Mouse (Mus musculus): ENCODE data around the gene Foxo4. TPM values are rescaled to one million over a fixed set of nuclear protein-coding genes. Genes with fewer than 3 reads are reported as not detected.

Foxo4 gene
- polyA plus RNA-seq, 1 experiment from 2014 or later: 2.9 TPM

- peaks cover 4% of the 10 kb centered on the region for H3K36me3 ChIP-seq (ENCODE audit: insufficient read depth, low read length)
- H3K4me1 ChIP-seq (ENCODE audit: insufficient read depth, low read depth, low read length): no peaks in the 10 kb centered on the region
- no peak overlapping the region for H3K9ac ChIP-seq (replicated peaks; ENCODE audit: low read depth)
- H3K4me2 ChIP-seq (replicated peaks; ENCODE audit: low read depth, low read length): no peak overlapping the region
- 82% methylated on average over 7 of the region's 7 CpGs for WGBS
- TF ChIP-seq CTCF (IDR thresholded peaks at IDR 0.05): no peak
- TF ChIP-seq EP300 (IDR thresholded peaks at IDR 0.05): no peak
- no peak overlapping the region for H3K4me3 ChIP-seq (ENCODE audit: low read depth, low read length)
- ATAC-seq (no peak), DNase-seq (ENCODE audit: low spot score) (no peak)
- no peaks in the 10 kb centered on the region for H3K9me3 ChIP-seq (ENCODE audit: low read length)
- no peaks in the 10 kb centered on the region for H3K27me3 ChIP-seq (replicated peaks; ENCODE audit: insufficient read depth, low read length)
- no peak overlapping the region for H3K27ac ChIP-seq (ENCODE audit: low read length)
Measured at GRCm38 (mm10) chrX:101289037-101289436, 34.7 kb downstream of the Foxo4 start.

- Histone ChIP-seq H3K27ac (ENCODE audit: low read length) (no peak overlapping the region), H3K27me3 (replicated peaks; ENCODE audit: insufficient read depth, low read length) (no peaks in the 10 kb centered on the region), H3K4me1 (ENCODE audit: insufficient read depth, low read depth, low read length) (no peaks in the 10 kb centered on the region), H3K9ac (replicated peaks; ENCODE audit: low read depth) (no peak overlapping the region), H3K4me3 (ENCODE audit: low read depth, low read length) (no peak overlapping the region), H3K9me3 (ENCODE audit: low read length) (no peaks in the 10 kb centered on the region), H3K4me2 (replicated peaks; ENCODE audit: low read depth, low read length) (no peak overlapping the region), H3K36me3 (ENCODE audit: insufficient read depth, low read length) (peaks cover 4% of the 10 kb centered on the region)
- ATAC-seq (no peak), DNase-seq (ENCODE audit: low spot score) (no peak)
- 83% methylated on average over 10 of the region's 10 CpGs for WGBS
- TF ChIP-seq CTCF (IDR thresholded peaks at IDR 0.05) (no peak), EP300 (IDR thresholded peaks at IDR 0.05) (no peak)
Measured at GRCm38 (mm10) chrX:101290111-101290510, 35.8 kb downstream of the Foxo4 start.

- H3K4me2 ChIP-seq (replicated peaks; ENCODE audit: low read depth, low read length): peak within 1 kb of the TSS; percentile 37
- no peak within 1 kb of the TSS for H3K4me3 ChIP-seq (ENCODE audit: low read depth, low read length)
- TF ChIP-seq CTCF (IDR thresholded peaks at IDR 0.05): no peak
- no peak for TF ChIP-seq EP300 (IDR thresholded peaks at IDR 0.05)
- no peaks in the 10 kb centered on the region for H3K9me3 ChIP-seq (ENCODE audit: low read length)
- no peak for ATAC-seq
- no peaks in the 10 kb centered on the region for H3K4me1 ChIP-seq (ENCODE audit: insufficient read depth, low read depth, low read length)
- no peaks in the 10 kb centered on the region for H3K36me3 ChIP-seq (ENCODE audit: insufficient read depth, low read length)
- no peak within 1 kb of the TSS for H3K9ac ChIP-seq (replicated peaks; ENCODE audit: low read depth)
- 12% methylated on average over 15 of the region's 24 CpGs for WGBS
- H3K27ac ChIP-seq (ENCODE audit: low read length): no peak within 1 kb of the TSS
- DNase-seq (ENCODE audit: low spot score): no peak
- H3K27me3 ChIP-seq (replicated peaks; ENCODE audit: insufficient read depth, low read length): no peaks in the 10 kb centered on the region
Measured at GRCm38 (mm10) chrX:101299055-101299454, 44.7 kb downstream of the Foxo4 start, which contains the start of gene Nlgn3. TSS of gene Nlgn3 (plus strand) at chrX:101299168.

- Histone ChIP-seq H3K4me2 (replicated peaks; ENCODE audit: low read depth, low read length) (peak overlapping the region; percentile 37), H3K4me3 (ENCODE audit: low read depth, low read length) (no peak overlapping the region), H3K4me1 (ENCODE audit: insufficient read depth, low read depth, low read length) (no peaks in the 10 kb centered on the region), H3K36me3 (ENCODE audit: insufficient read depth, low read length) (no peaks in the 10 kb centered on the region), H3K27me3 (replicated peaks; ENCODE audit: insufficient read depth, low read length) (no peaks in the 10 kb centered on the region), H3K9me3 (ENCODE audit: low read length) (no peaks in the 10 kb centered on the region), H3K9ac (replicated peaks; ENCODE audit: low read depth) (no peak overlapping the region), H3K27ac (ENCODE audit: low read length) (no peak overlapping the region)
- 19% methylated on average over 10 of the region's 13 CpGs for WGBS
- ATAC-seq: no peak
- DNase-seq (ENCODE audit: low spot score): no peak
- TF ChIP-seq EP300 (IDR thresholded peaks at IDR 0.05) (no peak), CTCF (IDR thresholded peaks at IDR 0.05) (no peak)
Measured at GRCm38 (mm10) chrX:101299473-101300426, 45.4 kb downstream of the Foxo4 start.

- Histone ChIP-seq H3K9ac (replicated peaks; ENCODE audit: low read depth) (no peak overlapping the region), H3K4me2 (replicated peaks; ENCODE audit: low read depth, low read length) (peak overlapping the region; percentile 34; the same call in 1 of the 2 replicates), H3K27me3 (replicated peaks; ENCODE audit: insufficient read depth, low read length) (no peaks in the 10 kb centered on the region), H3K9me3 (ENCODE audit: low read length) (no peaks in the 10 kb centered on the region), H3K27ac (ENCODE audit: low read length) (no peak overlapping the region), H3K36me3 (ENCODE audit: insufficient read depth, low read length) (no peaks in the 10 kb centered on the region), H3K4me3 (ENCODE audit: low read depth, low read length) (no peak overlapping the region), H3K4me1 (ENCODE audit: insufficient read depth, low read depth, low read length) (no peaks in the 10 kb centered on the region)
- DNase-seq (ENCODE audit: low spot score): no peak
- TF ChIP-seq EP300 (IDR thresholded peaks at IDR 0.05): no peak
- no peak for TF ChIP-seq CTCF (IDR thresholded peaks at IDR 0.05)
- WGBS: 31% methylated on average over 12 of the region's 13 CpGs
- no peak for ATAC-seq
Measured at GRCm38 (mm10) chrX:101300427-101301030, 46.2 kb downstream of the Foxo4 start.

GRCm38 (mm10) chrX:101301654-101302053 is 47.3 kb downstream of the Foxo4 start:
- H3K4me3 ChIP-seq (ENCODE audit: low read depth, low read length): no peak overlapping the region
- no peaks in the 10 kb centered on the region for H3K36me3 ChIP-seq (ENCODE audit: insufficient read depth, low read length)
- H3K9ac ChIP-seq (replicated peaks; ENCODE audit: low read depth): no peak overlapping the region
- ATAC-seq: no peak
- 73% methylated on average over 7 of the region's 9 CpGs for WGBS
- H3K27me3 ChIP-seq (replicated peaks; ENCODE audit: insufficient read depth, low read length): no peaks in the 10 kb centered on the region
- no peak overlapping the region for H3K27ac ChIP-seq (ENCODE audit: low read length)
- no peak for DNase-seq (ENCODE audit: low spot score)
- TF ChIP-seq EP300 (IDR thresholded peaks at IDR 0.05) (no peak), CTCF (IDR thresholded peaks at IDR 0.05) (no peak)
- no peaks in the 10 kb centered on the region for H3K9me3 ChIP-seq (ENCODE audit: low read length)
- H3K4me2 ChIP-seq (replicated peaks; ENCODE audit: low read depth, low read length): no peak overlapping the region
- H3K4me1 ChIP-seq (ENCODE audit: insufficient read depth, low read depth, low read length): no peaks in the 10 kb centered on the region

Measured in lung, postnatal 0 days (tissue).